Mouse (Mus musculus) ES-CJ7 (cell line): ENCODE data around the gene Fbxw5.

Source experiments
- DNase-seq: peaks from one replicate; pipeline ENCODE4 v3.0.0; 2011; ENCODE audit warnings: low read depth, low spot score

The Fbxw5 gene

DNA sequence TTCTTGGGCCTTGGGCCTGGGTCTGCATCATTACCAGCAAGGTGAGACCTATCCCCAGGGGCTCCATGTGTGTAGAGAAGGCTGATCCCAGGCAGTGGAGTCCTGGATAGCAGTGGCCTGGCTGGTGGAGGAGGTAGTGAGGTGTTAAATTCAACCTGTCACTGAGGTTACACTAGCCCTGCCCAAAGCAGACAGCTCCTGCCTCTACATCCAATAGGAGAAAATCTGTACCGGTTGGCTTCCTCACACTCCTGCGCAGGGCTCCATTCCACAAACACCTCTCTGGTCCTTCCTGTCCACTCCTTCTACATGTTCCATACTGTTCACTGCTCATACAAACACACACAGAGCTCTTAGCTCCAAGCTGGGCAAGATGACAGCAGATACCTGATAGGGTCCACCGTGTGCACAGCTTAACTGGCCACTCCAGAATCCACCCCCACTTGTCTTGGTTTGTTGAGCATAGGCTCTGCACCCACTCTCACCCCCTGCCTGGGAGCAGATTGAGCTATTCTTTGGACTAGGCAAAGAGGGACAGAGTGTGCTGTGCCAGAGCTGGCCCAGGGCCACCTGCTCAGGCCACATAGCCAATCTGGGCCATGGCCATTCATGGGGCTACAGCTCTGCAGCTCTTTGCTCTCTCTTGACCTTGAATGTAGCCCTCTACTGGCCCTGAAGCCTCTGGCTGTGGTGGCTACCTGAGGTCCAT is 22.4 kb upstream of the Fbxw5 start:
- no peak for DNase-seq

DNA sequence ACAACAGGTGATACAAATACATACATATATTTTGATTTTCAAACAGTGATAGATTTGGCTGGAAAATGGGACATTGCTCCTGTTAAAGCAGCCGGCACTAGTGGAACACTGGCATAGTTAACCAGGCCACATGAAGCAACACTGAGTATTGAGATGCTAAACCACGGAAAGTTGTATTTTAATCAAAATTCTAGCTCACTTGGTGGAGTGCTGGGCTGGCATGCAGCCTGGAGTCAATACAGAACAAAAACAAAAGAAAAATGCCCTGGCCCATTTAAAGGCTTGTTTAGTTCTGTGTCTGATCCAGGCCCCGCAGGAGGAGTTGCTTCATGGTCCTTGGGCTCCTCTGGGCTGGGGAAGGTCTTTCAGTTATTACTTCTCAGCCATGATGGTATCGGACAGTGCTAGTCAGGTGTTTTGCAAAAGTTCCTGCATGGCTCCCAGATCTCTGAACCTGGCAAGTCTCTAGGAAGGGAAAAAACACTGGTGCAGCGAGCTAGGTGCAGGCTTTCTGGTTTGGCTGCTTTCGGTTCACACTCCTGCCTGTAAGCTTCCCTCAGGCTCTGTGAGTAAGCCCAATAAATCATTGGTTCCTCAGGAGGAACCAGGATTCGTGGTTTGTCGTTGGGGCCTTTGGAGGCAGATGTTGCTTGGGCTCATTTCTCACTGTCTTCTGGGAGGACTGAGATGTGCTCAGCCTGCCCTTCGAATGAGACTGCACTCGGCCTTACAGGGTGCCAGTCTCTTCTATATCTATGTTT is 20.8 kb upstream of the Fbxw5 start:
- DNase-seq = no peak

DNA sequence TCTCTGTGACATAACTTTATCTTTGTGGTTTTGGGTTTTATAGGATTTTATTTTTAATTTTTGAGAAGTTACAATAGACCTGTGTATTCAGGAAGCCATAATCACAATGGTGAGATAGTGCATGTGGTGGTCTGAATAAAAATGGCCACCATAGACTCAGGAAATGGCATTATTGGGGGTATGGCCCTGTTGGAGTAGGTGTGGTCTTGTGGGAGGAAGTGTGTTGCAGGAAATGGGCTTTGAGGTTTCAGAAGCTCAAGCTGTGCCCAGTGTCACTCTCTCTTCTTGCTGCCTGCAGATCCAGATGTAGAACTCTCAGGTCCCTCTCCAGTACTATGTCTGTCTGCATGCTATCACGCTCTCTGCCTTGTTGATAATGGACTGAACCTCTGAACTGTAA is 20.0 kb upstream of the Fbxw5 start:
- DNase-seq = no peak

DNA sequence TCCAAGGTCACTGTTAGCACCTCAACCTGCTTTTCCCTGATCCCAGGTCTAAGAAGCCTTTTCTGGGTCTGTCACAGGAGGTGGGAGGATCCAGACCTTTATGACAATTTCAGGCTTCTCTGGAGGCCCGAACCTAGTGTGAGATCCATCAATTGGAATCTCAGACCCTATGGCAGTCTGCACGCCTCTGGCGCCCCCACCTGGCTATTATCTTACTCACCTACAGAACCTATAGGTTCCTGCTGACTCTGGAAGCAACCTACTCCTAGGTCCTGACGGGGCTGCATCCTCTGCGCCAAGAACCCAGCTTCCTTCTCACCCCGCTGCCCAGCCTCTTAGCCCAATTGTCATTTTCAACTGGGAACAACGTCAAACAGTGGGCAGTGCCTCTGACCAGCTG is 17.6 kb upstream of the Fbxw5 start:
- DNase-seq = peak; percentile 62

DNA sequence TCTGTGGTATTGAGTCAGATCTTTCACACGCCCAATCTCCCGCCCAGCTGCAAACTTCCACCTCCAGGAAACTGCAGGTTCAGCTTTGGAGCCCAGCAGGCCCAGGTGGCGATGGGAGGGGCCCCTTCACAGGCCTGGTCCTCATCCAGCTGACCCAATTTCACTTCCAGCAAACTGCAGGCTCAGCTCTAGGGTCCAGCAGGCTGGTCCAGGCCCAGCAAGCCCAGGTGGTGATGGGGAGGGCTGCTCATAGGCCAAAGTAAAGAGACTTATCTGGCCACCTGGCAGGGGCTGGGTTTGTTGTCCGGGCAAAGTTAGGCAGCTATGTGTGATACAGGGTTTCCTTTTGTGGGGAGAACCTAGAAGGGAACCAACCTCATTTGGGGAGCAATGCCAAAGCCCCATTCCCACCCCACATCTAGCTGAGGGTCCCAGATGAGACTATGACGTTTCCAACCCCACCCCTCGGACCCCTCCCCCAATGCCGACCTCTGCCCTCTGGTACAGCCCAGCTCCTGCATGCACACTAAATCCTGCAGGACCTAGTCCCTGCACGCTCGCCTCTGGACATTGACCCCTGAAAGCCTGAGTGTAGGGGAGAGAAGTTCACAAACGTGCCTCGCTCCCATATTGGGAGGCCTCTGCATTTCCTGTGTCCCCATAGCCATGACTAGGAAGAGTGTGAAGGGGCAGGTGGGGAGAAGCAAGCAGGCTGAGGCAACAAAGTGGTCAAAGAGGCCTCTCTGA is 15.5 kb upstream of the Fbxw5 start:
- DNase-seq = no peak

DNA sequence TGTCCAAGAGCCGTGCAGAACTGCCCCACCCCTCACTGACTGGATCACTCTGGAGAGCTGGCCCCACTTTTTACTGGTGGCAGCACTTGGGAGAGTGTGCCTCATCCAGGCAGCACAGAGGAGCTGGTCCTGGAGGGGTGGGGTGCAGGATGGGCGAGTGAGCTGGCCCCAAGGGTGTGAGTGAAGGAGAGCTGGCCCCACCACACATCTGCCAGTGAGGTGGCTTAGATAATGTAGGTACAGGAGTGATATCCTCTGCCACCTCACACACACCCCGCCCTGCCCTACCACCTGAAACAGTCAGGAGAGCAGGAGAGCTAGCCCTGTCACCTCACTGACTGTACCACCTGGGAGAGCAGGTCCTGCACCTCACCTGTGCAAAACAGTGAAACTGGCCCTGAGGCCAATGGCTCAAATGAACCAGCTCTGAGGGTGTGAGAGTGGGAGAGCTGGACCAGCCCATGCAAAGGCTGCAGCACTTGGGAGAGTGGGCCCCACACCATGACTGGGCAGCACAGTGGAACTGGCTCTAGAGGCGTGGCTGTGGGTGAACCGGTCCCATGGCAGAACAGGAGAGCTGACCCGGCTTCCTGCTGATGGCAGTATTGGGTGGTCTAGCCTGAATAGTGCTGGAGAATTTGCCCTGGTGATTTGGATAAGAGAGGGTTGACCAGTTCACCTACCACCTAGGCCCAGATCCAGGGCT is 12.4 kb upstream of the Fbxw5 start:
- no peak for DNase-seq

DNA sequence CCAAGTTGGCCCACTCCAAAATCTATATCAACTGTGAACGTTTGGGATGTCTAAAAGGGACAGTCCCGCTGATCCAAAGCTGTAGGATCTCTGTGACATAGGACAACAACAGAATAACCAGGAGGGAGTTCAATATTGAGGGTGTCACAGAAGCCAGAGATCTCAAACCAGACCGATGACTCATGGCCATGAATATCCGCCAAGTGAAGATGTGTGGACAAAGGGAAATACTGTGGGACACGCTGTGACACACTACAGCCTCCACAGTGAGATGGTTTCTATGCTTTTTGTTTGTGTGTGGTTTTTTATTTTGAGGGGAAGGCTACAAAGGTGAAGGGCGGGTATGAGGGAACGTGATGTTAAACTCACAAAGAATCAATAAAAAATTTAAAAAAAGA is 11.9 kb upstream of the Fbxw5 start:
- DNase-seq = no peak

DNA sequence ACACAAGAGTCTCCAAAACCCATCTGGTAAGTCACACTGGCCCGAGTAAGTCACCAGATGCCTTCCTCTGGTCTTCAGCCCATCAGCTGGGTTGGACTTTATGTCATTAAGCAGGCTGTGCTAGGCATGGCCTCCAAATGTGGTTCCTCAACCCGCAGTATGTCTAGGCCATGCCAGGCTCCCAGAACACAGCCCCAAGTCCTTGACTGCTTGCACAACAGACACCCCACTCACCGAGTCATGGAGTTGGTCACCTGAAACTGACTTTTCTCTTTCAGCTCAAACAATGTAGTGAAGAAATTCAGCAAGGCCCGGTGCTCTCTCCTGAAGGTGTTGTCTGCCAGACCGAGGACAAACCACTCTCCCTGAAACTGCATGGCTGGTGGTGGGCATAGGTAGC is 7.6 kb upstream of the Fbxw5 start:
- DNase-seq = no peak

DNA sequence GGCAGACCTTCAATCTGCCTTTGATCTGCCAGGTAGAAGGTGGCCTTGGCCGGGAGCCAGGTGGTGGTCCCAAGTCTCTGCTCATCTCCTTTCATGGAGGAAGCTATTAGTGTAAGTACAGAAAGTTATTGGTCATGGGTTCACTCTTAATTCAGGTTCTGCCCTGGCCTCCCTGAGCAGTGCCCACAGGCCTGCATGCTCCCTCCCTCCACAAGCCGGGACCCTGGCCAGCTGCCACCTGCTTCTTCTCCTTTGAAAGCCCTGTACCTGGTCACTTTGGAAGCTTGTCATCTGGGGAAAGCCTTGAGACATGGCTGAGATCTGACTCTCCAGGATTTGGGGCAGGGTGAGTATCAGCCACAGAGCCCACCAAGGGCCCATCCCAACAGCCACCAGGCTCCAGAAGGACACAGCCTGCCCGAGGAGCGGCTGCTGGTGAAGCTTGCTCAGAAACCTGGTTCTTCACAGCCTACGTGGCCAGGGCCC is 7.0 kb upstream of the Fbxw5 start, which contains the start of gene Lcn12:
Lcn12 (minus strand) TSS at position 436 of the 486 bp plus-strand sequence.
- no peak for DNase-seq

DNA sequence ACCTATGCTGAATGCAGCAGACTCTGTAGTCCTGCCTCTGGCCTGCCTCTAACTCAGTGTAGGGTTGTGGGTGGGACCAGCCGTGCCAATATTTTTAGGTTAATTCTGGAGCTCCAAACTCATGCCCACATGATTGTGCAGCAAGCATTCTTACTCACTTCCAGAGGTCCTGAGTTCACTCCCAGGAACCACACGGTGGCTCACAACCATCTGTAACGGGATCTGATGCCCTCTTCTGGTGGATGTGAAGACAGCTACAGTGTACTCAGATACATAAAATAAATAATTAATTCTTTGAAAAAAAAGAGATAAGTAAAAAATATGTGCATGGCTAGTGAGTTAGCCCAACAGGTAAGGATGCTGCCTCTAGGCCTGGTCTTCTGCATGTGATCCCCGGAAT is 4.1 kb upstream of the Fbxw5 start:
- DNase-seq = peak; percentile 67

DNA sequence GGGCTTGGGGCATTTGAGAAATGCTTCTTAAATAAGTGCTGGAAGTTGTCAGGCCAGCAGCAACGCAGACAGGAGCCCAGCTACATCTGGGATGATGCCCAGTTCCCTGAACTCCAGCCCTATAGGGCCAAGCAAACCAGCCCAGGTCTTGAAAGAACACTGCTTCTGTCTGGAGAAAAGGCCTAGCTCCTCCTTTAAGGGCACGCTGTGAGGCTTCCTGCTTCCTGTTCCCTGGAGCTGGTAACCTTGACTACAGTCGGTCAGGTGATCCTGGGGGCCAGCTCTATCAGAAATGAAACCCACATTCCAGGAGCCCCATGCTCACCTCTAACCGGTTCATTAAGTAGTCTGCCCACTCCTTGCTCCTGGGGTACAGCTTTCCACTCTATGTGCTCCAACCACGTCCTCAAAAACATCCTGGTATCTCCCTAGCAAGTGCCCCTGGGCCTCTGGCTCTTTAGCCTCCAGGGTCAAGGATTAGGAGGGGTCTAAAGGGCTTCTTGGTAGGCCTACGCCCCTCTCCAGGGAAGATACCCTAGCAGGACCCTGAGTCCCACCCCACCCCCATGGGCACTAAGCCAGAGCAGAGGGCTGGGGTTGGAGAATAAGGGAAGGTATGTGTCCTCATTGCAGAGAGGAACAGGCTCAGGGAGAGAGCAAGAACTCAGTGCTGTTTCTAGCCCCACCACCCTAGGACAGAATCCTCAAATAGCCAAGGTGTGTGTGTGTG is 2.5 kb upstream of the Fbxw5 start:
- no peak for DNase-seq

DNA sequence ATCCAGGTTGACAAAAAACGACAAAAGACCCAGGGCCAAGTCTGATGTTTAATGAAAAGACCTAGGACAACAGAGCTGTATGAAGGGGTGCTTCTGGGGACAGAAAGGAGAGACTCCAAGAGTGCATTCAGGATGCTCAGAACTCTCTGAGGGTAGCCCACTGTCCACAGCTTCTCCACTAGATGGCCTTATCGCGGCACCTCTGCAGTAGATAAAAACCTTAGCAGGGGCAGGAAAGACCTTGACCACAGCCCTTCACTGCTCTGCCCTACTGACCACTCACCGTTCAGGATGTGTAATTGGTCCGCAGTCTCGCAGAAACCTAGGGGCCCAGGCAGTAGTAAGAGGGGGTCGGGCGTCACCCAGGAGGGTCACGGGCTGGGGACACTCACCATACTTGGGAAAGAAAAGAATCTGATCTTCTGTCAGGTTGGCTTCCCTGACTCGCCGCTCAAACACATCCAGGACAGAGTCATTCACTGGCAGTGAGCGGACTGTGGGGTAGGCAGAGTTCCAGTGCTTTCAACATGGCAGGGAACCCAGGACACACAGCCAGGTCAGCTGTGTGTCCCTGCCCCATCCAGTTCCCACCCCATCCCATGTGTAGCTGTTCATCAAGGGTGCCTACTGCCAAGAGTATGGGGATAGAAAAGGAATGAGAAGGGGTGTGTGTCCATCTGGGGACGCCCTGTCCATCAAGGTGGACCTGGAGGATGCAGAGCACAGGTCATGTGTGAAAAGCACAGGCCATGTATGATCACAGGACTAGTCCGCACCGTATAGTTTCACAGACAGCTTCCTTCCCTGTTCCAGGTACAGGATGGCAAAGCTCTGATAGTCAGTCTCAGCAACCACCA is 1.7 kb upstream of the Fbxw5 start:
- no peak for DNase-seq

DNA sequence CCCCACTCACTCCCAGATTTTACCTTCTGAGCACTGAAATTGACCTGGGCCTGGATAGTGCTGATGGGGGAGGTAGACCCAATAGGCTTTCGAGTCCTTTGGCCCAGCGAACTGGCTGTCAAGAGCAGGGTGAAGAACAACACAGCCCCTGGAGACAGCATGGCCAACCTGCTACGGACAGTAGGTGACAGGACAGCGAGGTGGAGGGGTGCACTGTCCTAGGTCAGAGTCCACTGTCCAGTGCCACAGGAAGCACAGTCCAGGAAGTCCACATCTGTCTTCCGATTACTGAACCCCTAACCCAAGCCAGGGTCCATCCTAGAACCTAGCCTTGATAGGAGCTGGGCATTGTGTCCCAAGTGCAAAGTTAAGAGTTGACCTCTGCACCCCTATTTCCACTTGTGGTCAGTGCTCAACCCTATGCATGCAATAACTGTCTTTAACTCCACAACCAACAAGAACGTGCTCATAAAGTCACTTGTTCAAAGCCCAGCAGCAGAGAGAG is 427 bp upstream of the Fbxw5 start:
- DNase-seq = no peak

DNA sequence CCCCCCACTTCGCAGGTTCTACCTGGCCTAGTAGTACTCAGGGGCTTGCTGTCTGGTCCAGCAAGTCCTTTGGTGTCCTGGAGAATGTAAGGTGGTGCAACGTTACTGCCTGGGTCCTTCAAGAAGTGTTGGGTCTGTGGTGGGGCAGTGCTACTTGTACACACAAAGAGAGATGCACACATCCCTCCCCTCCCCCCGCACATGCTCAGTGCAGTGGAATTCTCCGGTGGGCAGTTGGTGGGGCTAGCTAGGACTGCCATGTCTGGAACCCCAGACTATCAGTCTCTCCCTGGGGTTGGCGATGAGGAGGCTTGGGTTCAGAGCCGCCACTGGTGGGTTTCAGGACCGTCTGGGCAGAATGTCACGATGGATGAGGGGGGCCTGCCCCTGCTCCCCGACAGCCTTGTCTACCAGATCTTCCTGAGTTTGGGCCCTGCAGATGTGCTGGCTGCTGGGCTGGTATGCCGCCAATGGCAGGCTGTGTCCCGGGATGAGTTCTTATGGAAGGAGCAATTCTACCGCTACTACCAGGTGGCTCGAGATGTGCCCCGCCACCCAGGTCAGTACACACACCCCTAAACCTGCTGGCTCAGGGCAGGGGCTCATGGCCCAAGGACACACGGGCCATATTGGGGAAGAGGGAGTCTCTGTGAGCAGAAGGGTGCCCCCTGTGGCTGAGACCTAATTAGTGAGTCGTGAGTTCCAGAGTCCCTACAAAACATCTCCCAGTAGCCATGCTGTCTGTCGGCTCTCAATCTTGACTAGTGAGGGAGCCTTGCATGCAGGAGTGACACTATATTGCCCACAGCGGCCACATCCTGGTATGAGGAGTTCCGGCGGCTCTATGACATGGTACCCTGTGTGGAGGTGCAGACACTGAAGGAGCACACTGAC is 1.3 kb downstream of the Fbxw5 start, which contains the start of gene C8g:
C8g (minus strand) TSS at position 127 of the 894 bp plus-strand sequence.
- peak; percentile 39 for DNase-seq

DNA sequence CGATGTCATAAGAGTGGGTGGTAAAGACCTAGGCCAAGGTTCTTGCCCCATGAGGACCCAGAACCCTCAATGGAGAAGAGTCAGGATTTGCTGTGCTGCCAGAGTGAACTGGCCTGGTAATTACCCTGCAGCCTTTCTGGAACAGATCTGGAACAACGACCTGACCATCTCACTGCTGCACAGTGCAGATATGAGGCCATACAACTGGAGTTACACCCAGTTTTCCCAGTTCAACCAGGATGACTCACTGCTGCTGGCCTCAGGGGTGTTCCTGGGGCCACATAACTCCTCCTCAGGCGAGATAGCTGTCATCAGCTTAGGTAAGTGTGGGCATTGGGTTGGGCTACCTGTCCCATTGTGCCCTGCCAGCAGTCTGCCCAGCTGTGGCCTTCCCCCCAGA is 2.2 kb downstream of the Fbxw5 start:
- DNase-seq = no peak

DNA sequence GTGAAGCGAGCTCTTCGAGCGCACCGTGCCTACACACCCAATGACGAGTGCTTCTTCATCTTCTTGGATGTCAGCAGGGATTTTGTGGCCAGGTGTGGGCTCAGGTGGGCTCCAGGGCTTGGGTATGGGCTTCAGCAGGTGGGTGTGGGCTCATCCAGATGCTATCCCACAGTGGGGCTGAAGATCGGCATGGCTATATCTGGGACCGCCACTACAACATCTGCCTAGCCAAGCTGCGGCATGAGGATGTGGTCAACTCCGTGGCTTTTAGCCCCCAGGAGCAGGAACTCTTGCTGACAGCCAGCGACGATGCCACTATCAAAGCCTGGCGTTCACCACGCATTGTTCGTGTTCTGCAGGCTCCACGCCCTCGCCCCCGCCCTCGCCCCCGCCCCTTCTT is 4.0 kb downstream of the Fbxw5 start:
- no peak for DNase-seq

DNA sequence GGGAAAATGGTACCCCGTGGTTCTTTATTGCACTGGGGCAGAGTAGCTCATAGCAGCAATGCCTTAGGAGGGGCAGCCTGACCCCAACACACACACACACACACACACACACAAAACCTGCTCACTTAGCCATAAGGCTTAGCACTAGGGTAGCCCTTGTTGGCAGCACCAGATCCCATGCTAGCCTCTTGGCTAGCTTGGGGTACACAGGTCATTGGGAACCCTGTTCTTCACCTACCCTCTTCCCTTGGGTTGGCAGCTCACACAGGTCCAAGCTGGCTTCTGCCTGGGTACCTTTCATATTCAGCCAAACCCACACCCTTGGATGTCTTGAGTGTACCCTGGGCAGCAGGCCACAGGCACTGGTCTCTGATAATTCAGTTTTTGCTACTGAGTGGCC is 4.5 kb downstream of the Fbxw5 start:
- no peak for DNase-seq

DNA sequence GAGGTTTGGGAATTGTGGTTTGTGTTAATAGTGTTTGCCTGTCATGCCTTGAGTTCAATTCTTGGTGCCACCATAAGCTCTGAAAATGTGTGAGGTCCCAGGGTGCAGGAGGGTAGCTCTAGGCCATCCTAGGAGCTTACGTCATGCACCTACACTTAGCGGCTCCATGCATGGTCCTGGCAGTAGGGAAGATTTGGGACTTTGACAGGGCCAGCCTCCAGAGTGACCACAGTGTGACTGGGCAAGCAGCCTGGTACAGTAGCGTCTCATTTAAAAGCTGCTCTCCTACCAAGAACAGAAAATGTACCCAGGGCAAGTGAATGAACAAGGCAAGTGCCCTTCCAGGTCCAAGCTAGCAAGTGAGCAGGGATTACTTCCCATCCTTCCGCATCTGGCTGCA is 5.3 kb downstream of the Fbxw5 start:
- DNase-seq = no peak

DNA sequence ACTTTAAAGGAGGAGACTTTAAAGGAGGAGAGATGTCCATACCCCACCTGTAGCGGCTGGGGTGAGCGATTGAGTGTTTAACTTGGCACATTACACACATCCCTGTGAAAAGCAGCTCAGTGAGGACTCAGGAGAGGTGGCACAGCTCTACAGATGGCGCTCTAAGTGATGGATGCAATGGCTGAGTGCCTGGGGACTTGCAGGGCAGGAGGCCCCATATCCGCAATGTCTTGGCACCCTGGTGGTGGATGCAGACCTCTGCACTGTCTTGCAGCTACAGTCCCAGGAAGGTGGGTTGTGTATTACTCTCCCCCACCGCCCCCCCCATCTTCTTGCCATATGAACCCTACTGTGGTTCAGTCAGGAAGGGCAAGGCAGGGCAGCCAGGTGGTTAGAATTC is 6.4 kb downstream of the Fbxw5 start:
- peak; percentile 81 for DNase-seq
